Mouse (Mus musculus): ENCODE measurements at regions not wholly inside any gene's neighbourhood (a gene's known extent, or its start where the extent isn't known, plus 50 kb on each side); places are given as distances from the start of the nearest gene placed in this dataset.

DNA sequence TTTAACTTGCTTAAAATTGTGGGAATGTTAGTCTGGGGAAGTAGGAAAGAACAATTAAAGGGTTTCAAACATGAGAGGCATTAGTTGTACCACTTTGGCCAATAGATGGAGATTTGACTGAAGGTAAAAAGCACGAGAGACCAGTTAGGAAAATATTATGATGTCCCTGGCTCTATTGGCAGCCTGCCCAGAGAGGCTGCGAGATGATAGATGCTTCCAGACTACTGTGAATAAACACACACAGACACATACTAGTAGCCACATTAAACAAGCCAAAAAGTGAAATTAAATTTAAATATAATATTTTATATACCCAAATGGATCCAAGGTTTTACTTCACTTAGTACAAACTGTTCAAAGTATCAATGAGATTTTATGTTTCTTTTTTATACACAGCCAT lies 411.9 kb upstream of the Gm11114 start:
- 53% methylated on average over 2 of the region's 2 CpGs for WGBS
- no peak for DNase-seq (ENCODE audit: low read depth in 1 of 2, low spot score in 2 of 2)

GRCm38 (mm10) chr9:84906244-84906643 lies 406.3 kb upstream of the Gm11114 start:
- Histone ChIP-seq H3K36me3 (ENCODE audit: control insufficient read depth, insufficient read depth, low read length) (no peaks in the 10 kb centered on the region), H3K4me1 (ENCODE audit: control insufficient read depth, insufficient read depth, insufficient read length) (no peaks in the 10 kb centered on the region), H3K27me3 (ENCODE audit: control insufficient read depth, insufficient read depth, low read length) (no peaks in the 10 kb centered on the region; the same call in 1 of the 2 replicates), H3K4me3 (ENCODE audit: extremely low read depth, insufficient read depth, insufficient read length) (no peak overlapping the region), H3K27ac (ENCODE audit: insufficient read depth, low read length) (no peak overlapping the region)
- no peak for DNase-seq (ENCODE audit: low read depth in 1 of 2, low spot score in 2 of 2)
- TF ChIP-seq POLR2A (IDR thresholded peaks at IDR 0.05; ENCODE audit: low read depth, low read length), result no peak
- no peak for TF ChIP-seq CTCF (IDR thresholded peaks at IDR 0.05; ENCODE audit: extremely low read depth, insufficient read depth, insufficient read length, insufficient replicate concordance)
- WGBS, result 88% methylated on average over 3 of the region's 3 CpGs

More for the DNA sequence above, 411.9 kb upstream of the Gm11114 start:
- Histone ChIP-seq H3K4me1 (ENCODE audit: control insufficient read depth, insufficient read depth, insufficient read length) (no peaks in the 10 kb centered on the region), H3K36me3 (ENCODE audit: control insufficient read depth, insufficient read depth, low read length) (no peaks in the 10 kb centered on the region), H3K27ac (ENCODE audit: insufficient read depth, low read length) (no peak overlapping the region), H3K4me3 (ENCODE audit: extremely low read depth, insufficient read depth, insufficient read length) (no peak overlapping the region), H3K27me3 (ENCODE audit: control insufficient read depth, insufficient read depth, low read length) (no peaks in the 10 kb centered on the region)
- no peak for TF ChIP-seq POLR2A (IDR thresholded peaks at IDR 0.05; ENCODE audit: low read depth, low read length)
- no peak for TF ChIP-seq CTCF (IDR thresholded peaks at IDR 0.05; ENCODE audit: extremely low read depth, insufficient read depth, insufficient read length, insufficient replicate concordance)

GRCm38 (mm10) chr9:84913321-84913720 lies 399.3 kb upstream of the Gm11114 start:
- H3K27me3 ChIP-seq (ENCODE audit: control insufficient read depth, insufficient read depth, low read length), result no peaks in the 10 kb centered on the region; the same call in 1 of the 2 replicates
- H3K4me3 ChIP-seq (ENCODE audit: extremely low read depth, insufficient read depth, insufficient read length), result no peak overlapping the region
- no peak for DNase-seq (ENCODE audit: low read depth in 1 of 2, low spot score in 2 of 2)
- TF ChIP-seq POLR2A (IDR thresholded peaks at IDR 0.05; ENCODE audit: low read depth, low read length) (no peak), CTCF (IDR thresholded peaks at IDR 0.05; ENCODE audit: extremely low read depth, insufficient read depth, insufficient read length, insufficient replicate concordance) (no peak)
- no peaks in the 10 kb centered on the region for H3K4me1 ChIP-seq (ENCODE audit: control insufficient read depth, insufficient read depth, insufficient read length)
- H3K36me3 ChIP-seq (ENCODE audit: control insufficient read depth, insufficient read depth, low read length), result no peaks in the 10 kb centered on the region
- H3K27ac ChIP-seq (ENCODE audit: insufficient read depth, low read length), result no peak overlapping the region
- WGBS, result 90% methylated on average over 1 of the region's 1 CpGs

GRCm38 (mm10) chr9:84922306-84922705 lies 390.3 kb upstream of the Gm11114 start:
- Histone ChIP-seq H3K4me3 (ENCODE audit: extremely low read depth, insufficient read depth, insufficient read length) (no peak overlapping the region), H3K4me1 (ENCODE audit: control insufficient read depth, insufficient read depth, insufficient read length) (no peaks in the 10 kb centered on the region), H3K27me3 (ENCODE audit: control insufficient read depth, insufficient read depth, low read length) (no peaks in the 10 kb centered on the region), H3K36me3 (ENCODE audit: control insufficient read depth, insufficient read depth, low read length) (no peaks in the 10 kb centered on the region), H3K27ac (ENCODE audit: insufficient read depth, low read length) (no peak overlapping the region)
- WGBS, result 84% methylated on average over 4 of the region's 4 CpGs
- no peak for DNase-seq (ENCODE audit: low read depth in 1 of 2, low spot score in 2 of 2)
- no peak for TF ChIP-seq CTCF (IDR thresholded peaks at IDR 0.05; ENCODE audit: extremely low read depth, insufficient read depth, insufficient read length, insufficient replicate concordance)
- no peak for TF ChIP-seq POLR2A (IDR thresholded peaks at IDR 0.05; ENCODE audit: low read depth, low read length)

- Histone ChIP-seq H3K27me3 (ENCODE audit: control insufficient read depth, insufficient read depth, low read length) (no peaks in the 10 kb centered on the region), H3K36me3 (ENCODE audit: control insufficient read depth, insufficient read depth, low read length) (no peaks in the 10 kb centered on the region), H3K27ac (ENCODE audit: insufficient read depth, low read length) (no peak overlapping the region), H3K4me3 (ENCODE audit: extremely low read depth, insufficient read depth, insufficient read length) (no peak overlapping the region), H3K4me1 (ENCODE audit: control insufficient read depth, insufficient read depth, insufficient read length) (no peaks in the 10 kb centered on the region)
- WGBS, result 85% methylated on average over 8 of the region's 8 CpGs
- DNase-seq (ENCODE audit: low read depth in 1 of 2, low spot score in 2 of 2), result no peak
- no peak for TF ChIP-seq CTCF (IDR thresholded peaks at IDR 0.05; ENCODE audit: extremely low read depth, insufficient read depth, insufficient read length, insufficient replicate concordance)
- no peak for TF ChIP-seq POLR2A (IDR thresholded peaks at IDR 0.05; ENCODE audit: low read depth, low read length)
Measured at GRCm38 (mm10) chr9:84923966-84924365, 388.6 kb upstream of the Gm11114 start.

DNA sequence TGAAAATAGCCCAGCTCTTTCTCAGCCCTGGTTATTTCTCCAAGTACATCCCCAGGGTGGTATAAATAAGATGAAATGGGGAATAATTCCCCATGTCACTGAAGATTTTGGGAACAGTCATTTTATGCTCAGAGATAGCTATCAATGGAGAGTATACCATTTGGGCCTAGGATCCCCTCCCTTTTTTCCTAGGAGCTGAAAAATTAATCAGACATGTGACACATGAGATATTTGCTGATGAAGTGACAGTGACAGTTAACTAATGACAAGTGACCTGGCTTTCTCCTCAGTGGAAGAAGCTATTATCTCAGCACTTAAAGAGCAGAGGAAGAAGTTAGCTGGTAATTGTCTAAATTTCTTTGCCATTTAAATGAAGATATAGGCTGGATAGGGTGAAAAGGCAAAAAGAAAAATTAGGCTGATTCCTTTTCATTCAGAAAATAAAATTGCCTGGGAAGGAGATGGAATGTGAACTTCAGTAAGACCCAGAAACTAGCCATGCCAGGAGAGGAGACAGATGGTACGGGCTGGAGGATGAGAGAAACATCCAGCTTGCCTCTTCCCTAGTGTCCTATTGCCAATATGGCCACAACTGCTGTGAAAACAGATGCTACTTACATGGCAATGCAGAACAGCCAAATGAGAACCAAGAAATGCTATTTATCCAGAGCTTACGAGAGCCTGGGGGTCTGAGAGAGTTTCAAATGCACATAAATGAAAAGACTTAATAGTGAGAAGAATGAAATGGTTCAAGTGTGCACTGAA lies 376.1 kb upstream of the Gm11114 start:
- WGBS, result 92% methylated on average over 2 of the region's 2 CpGs

DNA sequence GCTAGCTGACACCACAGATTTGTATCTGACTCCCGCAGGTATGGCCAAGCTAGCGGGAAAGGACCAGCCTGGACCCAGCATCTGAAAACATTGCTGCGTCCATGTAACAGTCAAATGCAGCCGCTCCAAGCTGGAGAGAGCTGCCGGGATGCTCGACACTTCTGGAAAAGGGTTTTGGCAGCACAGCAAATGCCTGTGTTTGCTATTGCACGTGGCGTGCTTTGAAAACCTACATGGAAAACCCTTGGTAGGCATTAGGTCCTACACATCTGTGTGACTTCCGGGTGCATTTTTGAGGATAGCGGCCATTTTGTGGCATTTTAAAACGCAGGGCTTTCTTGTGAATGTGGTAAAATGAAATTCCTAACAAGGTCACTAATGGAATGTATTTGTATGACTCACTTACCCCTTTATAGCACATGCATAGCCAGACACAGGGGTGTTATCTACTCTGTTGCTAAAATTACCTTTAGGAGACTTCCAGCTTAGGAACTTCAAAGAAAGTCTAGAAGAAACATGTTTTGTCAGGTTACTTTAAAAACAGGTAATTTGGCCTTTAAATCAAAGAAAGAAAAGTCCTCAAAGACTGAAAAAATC lies 345.9 kb upstream of the Gm11114 start:
- TF ChIP-seq POLR2A (IDR thresholded peaks at IDR 0.05; ENCODE audit: low read depth, low read length), result no peak
- TF ChIP-seq CTCF (IDR thresholded peaks at IDR 0.05; ENCODE audit: extremely low read depth, insufficient read depth, insufficient read length, insufficient replicate concordance), result no peak
- DNase-seq (ENCODE audit: low read depth in 1 of 2, low spot score in 2 of 2), result no peak
- H3K36me3 ChIP-seq (ENCODE audit: control insufficient read depth, insufficient read depth, low read length), result no peaks in the 10 kb centered on the region
- H3K4me1 ChIP-seq (ENCODE audit: control insufficient read depth, insufficient read depth, insufficient read length), result no peaks in the 10 kb centered on the region
- 88% methylated on average over 11 of the region's 11 CpGs for WGBS
- H3K27ac ChIP-seq (ENCODE audit: insufficient read depth, low read length), result no peak overlapping the region
- no peak overlapping the region for H3K4me3 ChIP-seq (ENCODE audit: extremely low read depth, insufficient read depth, insufficient read length)
- H3K27me3 ChIP-seq (ENCODE audit: control insufficient read depth, insufficient read depth, low read length), result no peaks in the 10 kb centered on the region

More for the DNA sequence above, 376.1 kb upstream of the Gm11114 start:
- Histone ChIP-seq H3K4me1 (ENCODE audit: control insufficient read depth, insufficient read depth, insufficient read length) (no peaks in the 10 kb centered on the region), H3K4me3 (ENCODE audit: extremely low read depth, insufficient read depth, insufficient read length) (no peak overlapping the region), H3K36me3 (ENCODE audit: control insufficient read depth, insufficient read depth, low read length) (no peaks in the 10 kb centered on the region), H3K27me3 (ENCODE audit: control insufficient read depth, insufficient read depth, low read length) (no peaks in the 10 kb centered on the region), H3K27ac (ENCODE audit: insufficient read depth, low read length) (no peak overlapping the region)
- TF ChIP-seq CTCF (IDR thresholded peaks at IDR 0.05; ENCODE audit: extremely low read depth, insufficient read depth, insufficient read length, insufficient replicate concordance) (no peak), POLR2A (IDR thresholded peaks at IDR 0.05; ENCODE audit: low read depth, low read length) (no peak)
- DNase-seq (ENCODE audit: low read depth in 1 of 2, low spot score in 2 of 2), result no peak

All from spleen, adult 2 months (tissue).